Mouse (Mus musculus): ENCODE measurements around the gene Trp53rka. TPM values are rescaled to one million over a fixed set of nuclear protein-coding genes. Genes with fewer than 3 reads are reported as not detected.
A peak's percentile ranks its signal among the peaks of the same experiment; 100 is the strongest.

The Trp53rka gene
- polyA plus RNA-seq, 1 experiment from 2014 or later, result 47.8 TPM

DNA sequence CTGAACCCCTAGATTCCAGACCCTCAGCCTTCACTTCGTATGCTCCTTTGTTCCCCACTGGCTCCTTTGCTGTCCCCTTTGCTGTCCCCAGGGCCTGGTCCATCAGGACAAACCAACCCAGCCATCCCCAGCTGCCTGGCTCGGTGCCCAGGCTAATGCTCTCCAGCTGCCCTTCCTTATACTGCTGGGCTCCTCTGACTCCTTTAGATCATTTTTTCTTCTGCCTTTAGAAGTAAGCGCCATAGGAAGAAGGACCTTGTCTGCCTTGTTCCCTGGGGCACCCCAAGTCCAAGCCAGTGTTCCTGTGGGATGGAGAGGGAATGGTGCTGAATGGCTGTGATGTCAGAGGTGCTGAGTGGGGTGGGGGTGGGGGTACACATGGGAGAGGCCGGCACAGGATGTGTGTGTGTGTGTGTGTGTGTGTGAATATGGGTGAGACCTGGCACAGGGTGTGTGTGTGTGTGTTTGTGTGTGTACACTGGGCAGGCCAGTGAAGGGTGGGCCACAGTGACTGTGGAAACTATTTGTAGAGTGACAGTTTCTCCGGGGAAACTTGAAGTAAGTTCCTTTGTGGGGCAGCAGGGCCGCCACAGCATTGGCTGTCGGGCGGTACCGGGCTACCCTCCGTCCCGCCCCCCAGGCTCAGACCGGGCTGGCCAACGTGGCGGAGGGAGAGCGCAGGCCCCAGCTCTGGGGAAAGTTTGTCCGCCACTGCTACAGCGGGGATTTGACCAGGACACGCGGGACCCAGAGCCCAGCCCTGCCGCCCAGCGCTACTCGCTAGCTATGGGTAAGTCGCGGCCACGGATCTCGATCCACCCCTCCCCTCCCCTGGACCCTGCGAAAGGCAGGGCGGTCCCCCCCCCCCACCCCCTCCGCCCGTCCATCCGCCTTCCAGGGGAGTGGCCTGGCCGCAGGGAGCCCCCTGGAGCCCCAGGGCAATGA is 10.4 kb upstream of the Trp53rka start, which contains the start of gene Slc2a10:
Gene Slc2a10 (plus strand): TSS at position 529 of the 945 bp plus-strand sequence.
- H3K9ac ChIP-seq (replicated peaks), result peak within 1 kb of the TSS; percentile 63
- H3K4me1 ChIP-seq (replicated peaks), result peaks cover 18% of the 10 kb centered on the region
- no peaks in the 10 kb centered on the region for H3K36me3 ChIP-seq
- no peaks in the 10 kb centered on the region for H3K9me3 ChIP-seq
- H3K27me3 ChIP-seq, result no peaks in the 10 kb centered on the region
- peak; percentile 88 for ATAC-seq
- 6% methylated on average over 26 of the region's 32 CpGs for WGBS
- peak within 1 kb of the TSS; percentile 52 for H3K4me2 ChIP-seq (replicated peaks)
- peak within 1 kb of the TSS; percentile 33 for H3K4me3 ChIP-seq (replicated peaks)
- H3K27ac ChIP-seq, result no peak within 1 kb of the TSS

DNA sequence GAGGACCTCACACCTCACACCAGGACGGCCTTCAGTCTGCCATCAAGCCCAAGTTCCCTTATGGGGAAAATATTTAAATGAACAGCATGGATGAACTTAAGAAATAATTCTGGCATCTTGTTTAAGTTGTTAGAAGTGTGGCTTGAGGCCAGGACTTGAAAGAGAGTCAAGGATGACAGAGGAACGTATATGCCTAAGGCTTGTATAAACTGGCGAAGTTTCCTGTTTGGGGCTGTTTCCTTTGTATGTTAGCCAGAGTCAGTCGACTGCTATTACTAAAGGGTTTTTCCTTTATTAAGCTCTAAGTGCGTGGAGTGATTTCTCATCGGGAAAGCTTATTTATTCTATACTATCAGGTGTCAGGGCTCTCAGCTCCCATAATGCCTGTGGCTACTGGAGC is 5.7 kb upstream of the Trp53rka start:
- no peak overlapping the region for H3K27ac ChIP-seq
- WGBS, result 85% methylated on average over 6 of the region's 6 CpGs
- ATAC-seq, result no peak
- H3K9ac ChIP-seq (replicated peaks), result no peak overlapping the region
- no peak overlapping the region for H3K4me2 ChIP-seq (replicated peaks)
- no peaks in the 10 kb centered on the region for H3K36me3 ChIP-seq
- H3K4me1 ChIP-seq (replicated peaks), result peaks cover 27% of the 10 kb centered on the region
- 0 out of 2 replicates have a peak, but pooled peaks cover 4% of the 10 kb centered on the region for H3K9me3 ChIP-seq
- no peak overlapping the region for H3K4me3 ChIP-seq (replicated peaks)
- H3K27me3 ChIP-seq, result no peaks in the 10 kb centered on the region

DNA sequence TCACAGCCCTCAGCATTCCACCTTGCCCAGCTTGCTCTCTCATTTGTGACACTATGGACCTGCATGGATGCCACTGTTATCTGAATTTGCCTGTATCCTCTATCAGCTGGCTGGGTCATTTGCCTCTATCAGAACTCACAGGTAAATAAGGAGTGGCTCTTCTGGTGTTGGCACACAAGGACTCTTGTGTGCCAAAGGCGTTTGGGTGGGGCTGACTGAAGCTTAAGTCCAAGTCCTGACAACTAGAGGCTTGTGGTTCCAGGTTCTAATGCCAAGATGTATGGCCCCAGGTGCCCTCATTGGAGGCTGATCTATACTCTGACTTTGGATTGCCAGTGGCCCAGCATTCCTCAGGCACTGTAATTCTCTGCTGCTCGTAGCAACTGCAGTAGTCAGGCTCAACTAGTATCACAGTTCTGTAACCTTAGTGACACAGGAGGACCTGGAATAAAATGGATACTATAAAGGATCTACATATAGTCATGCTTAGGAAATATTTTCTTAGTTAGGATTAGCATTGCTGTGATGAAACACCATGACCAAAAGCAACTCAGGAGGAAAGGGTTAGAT is 4.7 kb upstream of the Trp53rka start:
- no peak overlapping the region for H3K4me3 ChIP-seq (replicated peaks)
- no peaks in the 10 kb centered on the region for H3K36me3 ChIP-seq
- 79% methylated on average over 2 of the region's 2 CpGs for WGBS
- no peak for ATAC-seq
- no peak overlapping the region for H3K27ac ChIP-seq
- peaks cover 22% of the 10 kb centered on the region for H3K4me1 ChIP-seq (replicated peaks)
- no peaks in the 10 kb centered on the region for H3K27me3 ChIP-seq
- no peak overlapping the region for H3K9ac ChIP-seq (replicated peaks)
- H3K4me2 ChIP-seq (replicated peaks), result no peak overlapping the region
- H3K9me3 ChIP-seq, result 0 out of 2 replicates have a peak, but pooled peaks cover 4% of the 10 kb centered on the region

DNA sequence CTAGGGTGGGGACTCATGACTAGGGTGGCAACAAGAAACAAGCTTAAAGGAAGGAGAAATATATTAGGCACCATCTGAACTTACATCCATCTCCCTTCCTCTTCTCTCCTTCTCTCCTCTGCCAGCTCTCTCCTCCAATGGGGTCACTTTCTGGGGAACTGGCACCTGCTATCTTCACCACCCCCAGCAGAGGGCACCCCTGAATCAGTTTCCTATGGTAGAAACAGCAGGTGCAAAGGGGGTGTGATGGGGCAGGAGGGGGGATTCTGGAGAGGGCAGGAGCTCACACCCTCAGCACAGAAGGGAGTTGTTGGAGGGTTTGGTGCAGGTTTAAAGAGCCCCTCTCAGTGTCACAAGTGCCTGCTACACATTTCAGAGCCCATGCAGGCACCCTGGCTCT is 3.1 kb upstream of the Trp53rka start:
- Histone ChIP-seq H3K9me3 (0 out of 2 replicates have a peak, but pooled peaks cover 4% of the 10 kb centered on the region), H3K4me1 (replicated peaks) (peaks cover 27% of the 10 kb centered on the region), H3K9ac (replicated peaks) (no peak overlapping the region), H3K4me3 (replicated peaks) (no peak overlapping the region), H3K27me3 (no peaks in the 10 kb centered on the region), H3K27ac (no peak overlapping the region), H3K4me2 (replicated peaks) (no peak overlapping the region), H3K36me3 (no peaks in the 10 kb centered on the region)
- no peak for ATAC-seq

DNA sequence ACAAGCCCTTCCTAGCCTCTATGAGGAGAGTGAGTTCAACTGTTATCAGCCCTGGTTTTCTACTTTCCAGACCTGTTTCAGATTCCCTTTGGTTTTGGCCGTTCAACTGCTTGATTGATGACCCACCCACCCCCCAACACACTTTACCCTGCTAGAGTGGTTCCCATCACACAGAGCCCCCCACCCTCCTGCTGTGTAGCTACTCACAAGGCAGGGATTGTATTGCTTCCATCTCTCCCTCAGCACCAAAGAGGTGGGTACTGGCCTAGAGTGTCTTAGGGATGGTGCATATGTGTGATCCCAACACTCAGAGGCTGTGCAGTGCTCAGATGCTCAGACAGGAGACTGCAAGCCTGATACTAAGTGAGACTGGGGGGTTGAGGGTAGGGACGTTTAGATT is 1.4 kb upstream of the Trp53rka start:
- H3K27me3 ChIP-seq, result no peaks in the 10 kb centered on the region
- H3K27ac ChIP-seq, result peak overlapping the region; percentile 89
- 0 out of 2 replicates have a peak overlapping the region, but pooled peaks have one; percentile 80 for H3K4me3 ChIP-seq (replicated peaks)
- peaks cover 14% of the 10 kb centered on the region for H3K36me3 ChIP-seq
- H3K9me3 ChIP-seq, result 0 out of 2 replicates have a peak, but pooled peaks cover 4% of the 10 kb centered on the region
- peaks cover 30% of the 10 kb centered on the region for H3K4me1 ChIP-seq (replicated peaks)
- H3K4me2 ChIP-seq (replicated peaks), result peak overlapping the region; percentile 74
- 31% methylated on average over 2 of the region's 2 CpGs for WGBS
- no peak for ATAC-seq
- H3K9ac ChIP-seq (replicated peaks), result 0 out of 2 replicates have a peak overlapping the region, but pooled peaks have one; percentile 5

DNA sequence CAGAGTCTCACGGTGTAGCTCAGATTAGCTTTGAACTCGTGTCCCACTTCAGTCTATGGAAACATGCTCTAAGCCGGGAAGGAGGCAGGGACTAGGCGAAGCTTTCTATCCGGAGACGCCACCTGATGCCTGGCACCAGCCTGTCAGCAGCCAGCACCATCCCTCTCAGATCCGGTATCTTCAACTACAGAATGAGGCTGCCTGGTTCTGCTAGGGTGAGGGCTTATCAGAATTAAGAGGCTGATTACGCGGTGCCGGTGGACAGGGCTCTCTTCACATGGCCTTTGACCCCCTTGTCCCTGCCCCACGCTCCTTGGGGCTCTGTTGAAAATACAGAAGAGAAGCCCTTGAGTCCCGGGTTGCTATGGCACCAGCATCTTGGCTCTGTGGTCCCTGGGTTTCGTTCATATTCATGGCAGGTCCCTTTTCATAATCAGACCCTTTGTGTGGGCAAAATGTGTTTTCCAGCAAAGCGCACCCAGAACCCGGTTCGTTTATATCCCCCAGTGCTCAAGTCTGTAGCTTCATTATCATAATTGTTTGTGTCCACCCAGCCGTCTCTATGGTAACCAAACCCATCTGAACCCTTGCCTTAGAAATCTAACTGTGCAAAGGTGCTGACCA is 575 bp upstream of the Trp53rka start:
- no peaks in the 10 kb centered on the region for H3K27me3 ChIP-seq
- H3K9me3 ChIP-seq, result 0 out of 2 replicates have a peak, but pooled peaks cover 4% of the 10 kb centered on the region
- peak overlapping the region; percentile 74 for H3K4me2 ChIP-seq (replicated peaks)
- ATAC-seq, result peak; percentile 62
- WGBS, result 5% methylated on average over 17 of the region's 17 CpGs
- peak overlapping the region; percentile 80 for H3K4me3 ChIP-seq (replicated peaks)
- H3K4me1 ChIP-seq (replicated peaks), result peaks cover 30% of the 10 kb centered on the region
- peaks cover 22% of the 10 kb centered on the region for H3K36me3 ChIP-seq
- H3K27ac ChIP-seq, result peak overlapping the region; percentile 89
- H3K9ac ChIP-seq (replicated peaks), result peak overlapping the region; percentile 89

DNA sequence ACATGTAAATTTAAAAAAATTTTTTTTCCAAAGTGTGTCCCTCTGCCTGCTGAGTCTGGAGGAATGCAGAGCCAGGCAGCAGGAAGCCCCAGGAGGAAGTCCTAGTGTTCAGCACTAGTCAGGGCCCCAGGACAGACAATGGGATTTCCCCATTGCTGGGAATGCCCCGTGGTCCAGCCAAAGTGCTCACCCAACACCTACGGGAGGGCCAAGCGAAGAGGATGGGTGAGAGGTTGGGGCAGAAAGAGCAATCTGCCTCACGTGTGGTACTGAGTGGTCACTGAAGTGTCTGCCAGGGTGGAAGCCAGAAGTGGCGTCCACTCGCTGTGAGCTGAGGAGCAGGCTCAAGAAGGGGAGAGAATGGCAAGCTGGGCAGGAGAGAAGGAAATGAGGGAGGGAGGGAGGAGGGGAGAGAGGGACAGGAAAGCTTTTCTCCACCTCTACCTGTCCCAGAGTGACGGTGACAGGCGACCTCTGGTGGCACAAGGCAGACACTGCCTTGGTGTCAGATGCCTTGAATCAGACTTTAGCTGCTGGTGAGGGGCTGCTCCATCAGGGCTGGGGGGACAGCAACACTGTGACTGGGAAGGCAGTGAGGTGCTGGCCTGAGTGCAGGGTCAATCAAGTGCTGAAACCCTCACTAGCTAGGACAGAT is 6.1 kb downstream of the Trp53rka start:
- ATAC-seq, result peak; percentile 61
- WGBS, result 25% methylated on average over 8 of the region's 8 CpGs

DNA sequence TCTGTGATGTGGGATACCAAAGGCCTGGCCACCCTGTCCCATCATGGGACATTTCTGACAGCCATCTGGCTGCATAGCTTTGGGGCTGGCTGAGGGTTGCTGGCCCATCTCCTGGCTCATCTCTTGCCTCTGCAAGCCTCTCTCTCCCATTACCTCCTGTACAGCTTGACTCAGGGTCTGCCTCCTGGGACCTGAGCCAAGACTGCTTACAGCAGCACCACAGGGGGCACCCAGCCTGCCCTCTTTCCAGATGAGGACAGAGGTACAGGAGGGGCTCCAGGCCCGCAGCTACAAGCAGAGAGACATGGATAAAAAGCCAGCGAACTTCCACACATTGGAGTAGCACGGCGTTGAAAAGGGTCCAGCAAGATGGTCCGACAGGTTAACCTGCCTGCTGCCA is 6.7 kb downstream of the Trp53rka start:
- H3K27ac ChIP-seq, result no peak overlapping the region
- H3K27me3 ChIP-seq, result no peaks in the 10 kb centered on the region

More for the DNA sequence above, 6.1 kb downstream of the Trp53rka start:
- no peak overlapping the region for H3K9ac ChIP-seq (replicated peaks)
- no peak overlapping the region for H3K4me3 ChIP-seq (replicated peaks)
- no peaks in the 10 kb centered on the region for H3K27me3 ChIP-seq
- no peak overlapping the region; the same call in 1 of the 2 replicates for H3K27ac ChIP-seq
- no peaks in the 10 kb centered on the region for H3K9me3 ChIP-seq
- no peak overlapping the region for H3K4me2 ChIP-seq (replicated peaks)
- H3K36me3 ChIP-seq, result peaks cover 30% of the 10 kb centered on the region
- peaks cover 21% of the 10 kb centered on the region for H3K4me1 ChIP-seq (replicated peaks)

DNA sequence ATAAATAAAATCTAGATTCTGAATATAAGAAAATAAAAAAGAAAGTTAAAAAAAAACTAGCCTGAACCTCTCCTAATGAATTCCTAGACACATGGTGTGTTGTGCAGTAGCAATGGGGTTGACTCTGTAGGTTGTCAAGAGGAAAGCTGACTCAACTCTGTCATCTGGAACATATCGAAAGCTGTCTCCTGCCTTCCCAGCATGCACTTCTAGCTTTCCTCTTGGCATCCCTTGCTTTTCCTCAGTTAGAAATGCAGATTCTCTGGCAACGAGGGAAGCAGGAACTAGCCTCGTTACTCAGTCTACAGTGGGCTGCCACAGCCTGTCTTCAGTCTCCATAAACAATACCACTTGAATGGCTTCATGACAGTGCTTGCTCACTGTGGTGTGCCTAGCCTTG is 7.3 kb downstream of the Trp53rka start:
- Histone ChIP-seq H3K4me2 (replicated peaks) (no peak overlapping the region), H3K4me3 (replicated peaks) (no peak overlapping the region), H3K9me3 (no peaks in the 10 kb centered on the region), H3K36me3 (peaks cover 30% of the 10 kb centered on the region), H3K9ac (replicated peaks) (no peak overlapping the region), H3K4me1 (replicated peaks) (peaks cover 19% of the 10 kb centered on the region), H3K27me3 (no peaks in the 10 kb centered on the region), H3K27ac (no peak overlapping the region)
- no peak for ATAC-seq
- WGBS, result 85% methylated on average over 3 of the region's 3 CpGs

More for the DNA sequence above, 6.7 kb downstream of the Trp53rka start:
- H3K4me1 ChIP-seq (replicated peaks), result peaks cover 19% of the 10 kb centered on the region
- H3K4me2 ChIP-seq (replicated peaks), result no peak overlapping the region
- no peaks in the 10 kb centered on the region for H3K9me3 ChIP-seq
- H3K36me3 ChIP-seq, result peaks cover 30% of the 10 kb centered on the region
- no peak overlapping the region for H3K9ac ChIP-seq (replicated peaks)
- WGBS, result 80% methylated on average over 5 of the region's 5 CpGs
- no peak for ATAC-seq
- H3K4me3 ChIP-seq (replicated peaks), result no peak overlapping the region

DNA sequence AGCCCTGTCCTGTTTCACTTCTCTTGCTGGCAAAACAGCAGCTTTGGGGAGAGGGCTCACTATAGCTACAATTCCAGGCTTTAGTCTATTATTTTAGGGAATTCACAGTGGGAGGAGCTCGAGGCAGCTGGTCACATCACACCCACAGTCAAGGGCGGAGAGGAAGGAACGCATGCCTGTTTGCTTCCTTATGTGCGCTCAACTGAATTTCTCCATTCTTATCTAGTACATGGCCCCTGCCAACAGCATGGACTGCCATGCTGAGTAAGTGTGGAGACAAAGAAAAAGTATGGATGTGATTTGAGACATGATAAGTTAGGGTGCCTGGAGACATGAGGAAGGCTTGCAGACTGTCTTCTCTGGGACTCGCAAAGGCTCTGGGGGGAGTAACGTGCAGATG is 9.0 kb downstream of the Trp53rka start:
- Histone ChIP-seq H3K27ac (no peak overlapping the region), H3K36me3 (peaks cover 13% of the 10 kb centered on the region), H3K9me3 (no peaks in the 10 kb centered on the region), H3K4me2 (replicated peaks) (no peak overlapping the region), H3K9ac (replicated peaks) (no peak overlapping the region), H3K27me3 (no peaks in the 10 kb centered on the region), H3K4me3 (replicated peaks) (no peak overlapping the region), H3K4me1 (replicated peaks) (peaks cover 16% of the 10 kb centered on the region)
- WGBS, result 72% methylated on average over 6 of the region's 6 CpGs
- no peak for ATAC-seq

DNA sequence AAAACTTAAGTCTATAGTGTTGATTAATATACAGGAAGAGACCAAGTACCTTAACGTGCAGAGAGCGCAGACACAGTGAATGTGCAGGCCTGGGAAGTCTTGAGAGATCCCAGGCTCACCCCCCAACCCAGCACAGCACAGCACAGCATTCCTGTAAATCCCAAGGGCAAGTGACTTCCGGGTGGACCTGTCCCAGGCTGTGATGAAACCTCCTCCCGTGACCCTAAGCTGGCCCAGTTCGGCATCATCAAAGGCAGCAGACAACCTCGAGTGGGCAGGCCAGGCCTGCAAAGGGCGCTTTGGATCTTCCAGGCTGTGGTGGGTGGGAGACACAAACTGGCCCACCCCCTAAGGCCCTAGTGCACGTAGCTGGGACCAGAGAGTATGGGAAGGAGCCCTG is 11.1 kb downstream of the Trp53rka start:
- H3K4me3 ChIP-seq (replicated peaks), result no peak overlapping the region
- H3K36me3 ChIP-seq, result no peaks in the 10 kb centered on the region
- H3K27ac ChIP-seq, result no peak overlapping the region
- no peaks in the 10 kb centered on the region for H3K27me3 ChIP-seq
- 55% methylated on average over 8 of the region's 8 CpGs for WGBS
- H3K9ac ChIP-seq (replicated peaks), result no peak overlapping the region
- peaks cover 13% of the 10 kb centered on the region for H3K4me1 ChIP-seq (replicated peaks)
- no peak overlapping the region for H3K4me2 ChIP-seq (replicated peaks)
- H3K9me3 ChIP-seq, result no peaks in the 10 kb centered on the region
- ATAC-seq, result no peak
